Mouse (Mus musculus) lung, postnatal 0 days (tissue): ENCODE results near the gene Ccsap. TPM values are rescaled to one million over a fixed set of nuclear protein-coding genes. Genes with fewer than 3 reads are reported as not detected.

Source experiments
- ATAC-seq: fragments of 200-750 bp; cut with Nextera tagmentation; 2 replicates; pipeline ENCODE4 v1.8.0; 2017; ENCODE audit warnings: moderate library complexity
- DNase-seq: peaks from one replicate; pipeline ENCODE4 v3.0.0-alpha.2; 2016; ENCODE audit warnings: low spot score
- H3K27ac ChIP-seq: fragments of 300-500 bp; sonication (generic); 2 replicates; pipeline ENCODE4 v1.5.1; 2014; ENCODE audit warnings: antibody characterized with exemption, mild to moderate bottlenecking, low read length, mixed read lengths
- H3K27me3 ChIP-seq: fragments of 300-500 bp; sonication (generic); replicated peaks from 2 replicates; pipeline ENCODE4 v1.6.1; 2014; ENCODE audit warnings: low read length, mixed read lengths; ENCODE audit not compliant: insufficient read depth
- H3K36me3 ChIP-seq: fragments of 300-500 bp; sonication (generic); 2 replicates; pipeline ENCODE4 v1.6.1; 2014; ENCODE audit warnings: low read length, mixed read lengths; ENCODE audit not compliant: insufficient read depth
- H3K4me1 ChIP-seq: fragments of 300-500 bp; sonication (generic); 2 replicates; pipeline ENCODE4 v1.6.1; 2014; ENCODE audit warnings: antibody characterized with exemption, low read depth, low read length, mixed read lengths; ENCODE audit not compliant: insufficient read depth
- H3K4me2 ChIP-seq: fragments of 300-500 bp; sonication (generic); replicated peaks from 2 replicates; pipeline ENCODE4 v1.6.1; 2014; ENCODE audit warnings: low read depth, mild to moderate bottlenecking, low read length, moderate library complexity, mixed read lengths
- H3K4me3 ChIP-seq: fragments of 300-500 bp; sonication (generic); 2 replicates; pipeline ENCODE4 v1.5.1; 2014; ENCODE audit warnings: low read depth, low read length
- H3K9ac ChIP-seq: fragments of 300-500 bp; sonication (generic); replicated peaks from 2 replicates; pipeline ENCODE4 v1.6.1; 2014; ENCODE audit warnings: low read depth, mild to moderate bottlenecking
- H3K9me3 ChIP-seq: fragments of 300-500 bp; sonication (generic); 2 replicates; pipeline ENCODE4 v1.6.1; 2016; ENCODE audit warnings: low read length, mixed read lengths
- CTCF ChIP-seq: IDR thresholded peaks from 2 replicates; pipeline ENCODE4 v1.5.1; 2016; ENCODE audit warnings: antibody characterized with exemption, mild to moderate bottlenecking
- EP300 ChIP-seq: IDR thresholded peaks from 2 replicates; pipeline ENCODE4 v1.6.1; 2016; ENCODE audit warnings: antibody characterized with exemption, mild to moderate bottlenecking, control low read depth
- WGBS: fragments of 180-500 bp; shearing (Covaris S2); extraction: QIAGEN DNeasy Blood & Tissue Kit; methylation state at CpG from one replicate; pipeline ENCODE4 v1.1.7; 2014; 5-methylcytosine and 5-hydroxymethylcytosine counted together
- polyA plus RNA-seq: library from polyadenylated mRNA; unstranded; fragments of >200 nt; fragmentation: Nextera tagmentation; extraction: Ambion mirVana; gene quantifications from 2 replicates; pipeline ENCODE4 v1.2.1, GENCODE M21; 2015

Gene Ccsap
- polyA plus RNA-seq, 1 experiment from 2014 or later: 1.2 TPM

DNA sequence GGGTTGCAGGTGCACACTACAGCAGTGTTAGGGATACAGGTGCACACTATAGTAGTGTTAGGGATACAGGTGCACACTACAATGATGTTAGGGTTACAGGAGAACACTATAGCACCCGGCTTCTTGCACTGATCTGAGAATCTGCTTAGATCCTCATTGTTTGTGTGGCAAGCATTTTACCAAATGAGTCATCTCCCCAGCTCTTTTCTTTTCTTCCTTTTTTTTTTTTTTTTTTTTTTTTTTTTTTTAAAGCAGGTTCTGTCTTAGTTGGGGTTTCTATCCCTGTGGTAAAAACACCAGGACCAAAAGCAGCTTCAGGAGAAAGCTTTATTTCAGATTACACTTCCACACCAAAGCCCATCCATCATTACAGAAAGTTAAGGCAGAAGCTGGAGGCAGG is 56.4 kb downstream of the Ccsap start:
- H3K4me3 ChIP-seq: no peak overlapping the region
- H3K9ac ChIP-seq: no peak overlapping the region
- TF ChIP-seq EP300: no peak
- H3K36me3 ChIP-seq: no peaks in the 10 kb centered on the region
- WGBS: 89% methylated on average over 1 of the region's 1 CpGs
- DNase-seq: no peak
- ATAC-seq: no peak
- no peaks in the 10 kb centered on the region for H3K27me3 ChIP-seq
- peaks cover 5% of the 10 kb centered on the region; the same call in 1 of the 2 replicates for H3K4me1 ChIP-seq
- no peaks in the 10 kb centered on the region for H3K9me3 ChIP-seq
- no peak overlapping the region for H3K27ac ChIP-seq
- H3K4me2 ChIP-seq: no peak overlapping the region

- Histone ChIP-seq H3K36me3 (no peaks in the 10 kb centered on the region), H3K9me3 (no peaks in the 10 kb centered on the region), H3K27me3 (no peaks in the 10 kb centered on the region), H3K4me1 (no peaks in the 10 kb centered on the region; the same call in 1 of the 2 replicates), H3K9ac (no peak overlapping the region), H3K4me3 (no peak overlapping the region), H3K27ac (no peak overlapping the region), H3K4me2 (no peak overlapping the region)
- WGBS: 81% methylated on average over 2 of the region's 2 CpGs
- TF ChIP-seq EP300: no peak
- TF ChIP-seq CTCF: no peak
- ATAC-seq: no peak
- no peak for DNase-seq
These were observed 58.5 kb downstream of the Ccsap start for GRCm38 (mm10) chr8:123801538-123801937.

GRCm38 (mm10) chr8:123800867-123801266 is 59.1 kb downstream of the Ccsap start:
- Histone ChIP-seq H3K4me3 (no peak overlapping the region), H3K9me3 (no peaks in the 10 kb centered on the region), H3K9ac (no peak overlapping the region), H3K27me3 (no peaks in the 10 kb centered on the region), H3K27ac (no peak overlapping the region), H3K36me3 (no peaks in the 10 kb centered on the region), H3K4me2 (no peak overlapping the region), H3K4me1 (no peaks in the 10 kb centered on the region)
- ATAC-seq: no peak
- WGBS: 87% methylated on average over 7 of the region's 7 CpGs
- TF ChIP-seq EP300 (no peak), CTCF (peak; percentile 4; the same call in 1 of the 2 replicates)
- no peak for DNase-seq

GRCm38 (mm10) chr8:123799885-123800284 is 60.1 kb downstream of the Ccsap start:
- no peaks in the 10 kb centered on the region for H3K36me3 ChIP-seq
- DNase-seq (no peak), ATAC-seq (no peak)
- H3K4me2 ChIP-seq: no peak overlapping the region
- no peak for TF ChIP-seq CTCF
- TF ChIP-seq EP300: no peak
- H3K27me3 ChIP-seq: no peaks in the 10 kb centered on the region
- no peak overlapping the region for H3K9ac ChIP-seq
- no peak overlapping the region for H3K4me3 ChIP-seq
- no peak overlapping the region for H3K27ac ChIP-seq
- no peaks in the 10 kb centered on the region for H3K4me1 ChIP-seq
- WGBS: 42% methylated on average over 3 of the region's 3 CpGs
- H3K9me3 ChIP-seq: no peaks in the 10 kb centered on the region

DNA sequence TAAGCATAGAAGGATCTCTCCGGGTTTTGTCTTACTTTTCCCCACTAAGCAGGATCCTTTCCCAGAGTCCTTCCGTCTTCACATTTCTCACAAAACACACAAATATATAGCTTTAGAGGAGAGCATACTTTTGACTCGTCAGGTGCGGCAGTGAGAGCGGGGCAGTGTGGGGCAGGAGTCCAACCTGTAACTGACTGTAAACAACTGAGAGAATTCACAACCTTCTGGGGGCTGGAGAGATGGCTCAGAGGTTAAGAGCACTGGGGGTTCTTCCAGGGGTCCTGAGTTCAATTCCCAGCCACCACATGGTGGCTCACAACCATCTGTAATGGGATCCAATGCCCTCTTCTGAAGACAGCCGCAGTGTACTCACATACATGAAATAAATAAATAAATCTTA is 60.6 kb downstream of the Ccsap start:
- H3K27me3 ChIP-seq: no peaks in the 10 kb centered on the region
- TF ChIP-seq EP300 (no peak), CTCF (no peak)
- no peak overlapping the region for H3K4me2 ChIP-seq
- DNase-seq: no peak
- 66% methylated on average over 6 of the region's 6 CpGs for WGBS
- no peak overlapping the region for H3K4me3 ChIP-seq
- H3K4me1 ChIP-seq: no peaks in the 10 kb centered on the region
- no peak for ATAC-seq
- no peaks in the 10 kb centered on the region for H3K36me3 ChIP-seq
- H3K27ac ChIP-seq: no peak overlapping the region
- no peak overlapping the region for H3K9ac ChIP-seq
- no peaks in the 10 kb centered on the region for H3K9me3 ChIP-seq

DNA sequence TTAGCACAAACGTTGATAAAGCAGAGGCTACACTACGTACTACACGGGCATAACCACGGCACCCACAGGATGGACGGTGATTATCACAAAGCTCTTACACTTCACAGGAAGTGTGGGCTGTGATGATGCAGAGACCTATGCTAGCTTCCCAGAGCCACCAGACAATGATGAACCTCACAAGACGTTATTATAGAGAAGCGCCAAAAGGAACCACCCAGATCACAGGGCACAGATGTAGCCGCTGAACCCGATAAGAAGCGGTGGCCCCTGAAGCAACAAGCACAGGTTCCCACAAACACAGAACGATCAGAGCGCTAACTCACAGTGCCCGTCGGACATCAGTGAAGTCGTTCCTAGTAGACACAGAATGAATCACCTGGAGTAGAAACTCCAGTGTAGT is 62.1 kb downstream of the Ccsap start:
- DNase-seq: no peak
- 85% methylated on average over 15 of the region's 15 CpGs for WGBS
- Histone ChIP-seq H3K27ac (no peak overlapping the region), H3K4me2 (no peak overlapping the region), H3K9me3 (no peaks in the 10 kb centered on the region), H3K4me1 (no peaks in the 10 kb centered on the region), H3K9ac (no peak overlapping the region), H3K4me3 (no peak overlapping the region), H3K36me3 (no peaks in the 10 kb centered on the region), H3K27me3 (no peaks in the 10 kb centered on the region)
- no peak for TF ChIP-seq EP300
- TF ChIP-seq CTCF: no peak
- no peak for ATAC-seq

GRCm38 (mm10) chr8:123796758-123797157 is 63.3 kb downstream of the Ccsap start:
- no peak overlapping the region for H3K9ac ChIP-seq
- H3K4me3 ChIP-seq: no peak overlapping the region
- 0 out of 2 replicates have a peak, but pooled peaks cover 4% of the 10 kb centered on the region for H3K27me3 ChIP-seq
- DNase-seq (no peak), ATAC-seq (no peak)
- H3K27ac ChIP-seq: no peak overlapping the region
- H3K4me1 ChIP-seq: no peaks in the 10 kb centered on the region
- H3K4me2 ChIP-seq: no peak overlapping the region
- 31% methylated on average over 4 of the region's 4 CpGs for WGBS
- TF ChIP-seq EP300 (no peak), CTCF (no peak)
- no peaks in the 10 kb centered on the region for H3K9me3 ChIP-seq
- H3K36me3 ChIP-seq: no peaks in the 10 kb centered on the region
